Mouse (Mus musculus) layer of hippocampus, adult 9-10 months (tissue): ENCODE measurements at regions not wholly inside any gene's neighbourhood (a gene's known extent, or its start where the extent isn't known, plus 50 kb on each side); places are given as distances from the start of the nearest gene placed in this dataset.
"Not testable (repeated sequence)": the region's sequence is repeated elsewhere in the genome, so short reads cannot be mapped to it uniquely, and the experiment has no call there.

Experiments used
- DNase-seq: peaks from one replicate; pipeline ENCODE4 v3.0.0; 2022; ENCODE audit warnings: low spot score

DNA sequence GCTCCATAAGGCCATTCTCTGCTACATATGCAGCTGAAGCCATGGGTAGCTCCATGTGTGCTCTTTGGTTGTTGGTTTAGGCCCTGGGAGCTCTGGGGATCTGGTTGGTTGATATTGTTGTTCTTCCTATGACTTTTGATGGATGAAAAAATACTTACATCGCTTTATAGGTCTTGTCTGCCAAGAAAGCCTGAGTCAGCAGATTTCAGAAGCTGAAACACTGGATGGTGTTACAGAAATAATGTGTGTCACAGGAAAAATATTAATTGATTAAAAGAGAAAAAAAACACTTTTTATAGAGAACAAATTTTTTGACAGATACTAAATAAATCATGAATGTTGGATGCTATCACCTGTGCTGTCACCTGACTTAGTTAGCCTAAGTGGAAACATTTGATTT is 52.4 kb upstream of the Plxna2 start:
- no peak for DNase-seq

DNA sequence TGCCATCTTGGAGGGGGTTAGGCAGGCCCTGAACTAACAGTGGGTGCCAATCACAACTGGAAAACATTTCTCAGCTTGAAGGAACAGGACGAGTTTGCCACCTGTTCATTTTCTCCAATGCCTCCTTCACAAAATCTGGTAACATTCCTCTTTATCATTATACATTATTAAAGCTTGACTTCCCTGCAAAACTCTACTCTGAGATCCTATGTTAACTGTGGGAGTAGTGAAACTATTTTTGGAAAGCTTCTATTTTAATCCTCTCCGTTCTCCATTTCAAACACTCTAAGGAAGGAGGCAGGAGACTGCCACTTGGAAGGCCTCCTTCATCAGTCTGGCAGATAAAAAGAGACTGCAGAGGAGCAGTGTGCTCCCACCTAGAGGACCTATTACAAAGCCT is 54.1 kb upstream of the Plxna2 start:
- no peak for DNase-seq

GRCm38 (mm10) chr1:194561098-194561497 is 56.9 kb upstream of the Plxna2 start:
- DNase-seq, result no peak

GRCm38 (mm10) chr1:194548661-194549060 is 69.4 kb upstream of the Plxna2 start:
- no peak for DNase-seq

GRCm38 (mm10) chr1:194548243-194548642 is 69.8 kb upstream of the Plxna2 start:
- DNase-seq, result no peak

GRCm38 (mm10) chr1:194540923-194541322 is 77.1 kb upstream of the Plxna2 start:
- DNase-seq, result peak; percentile 12

- no peak for DNase-seq
Measured at GRCm38 (mm10) chr1:194527342-194528165, 90.5 kb upstream of the Plxna2 start.

DNA sequence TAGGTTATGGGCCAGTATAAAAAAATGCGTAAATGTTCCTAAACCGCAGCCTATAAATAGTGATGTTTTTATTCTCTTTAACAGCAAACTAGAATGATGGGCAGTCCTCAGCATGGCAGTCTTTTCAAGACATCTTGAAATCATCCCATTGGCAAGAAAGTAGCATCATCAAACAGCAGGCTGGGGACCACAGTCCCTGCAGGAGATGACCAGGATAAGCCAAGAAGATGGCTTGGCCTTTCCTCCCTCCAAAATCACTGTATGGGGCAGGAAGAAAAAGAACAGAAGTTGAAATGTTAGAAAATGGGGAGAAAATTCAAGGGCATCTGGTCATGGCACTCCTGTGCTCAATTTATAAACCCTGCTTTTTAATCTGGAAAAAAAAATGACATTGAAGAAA is 93.0 kb upstream of the Plxna2 start:
- DNase-seq, result no peak

DNA sequence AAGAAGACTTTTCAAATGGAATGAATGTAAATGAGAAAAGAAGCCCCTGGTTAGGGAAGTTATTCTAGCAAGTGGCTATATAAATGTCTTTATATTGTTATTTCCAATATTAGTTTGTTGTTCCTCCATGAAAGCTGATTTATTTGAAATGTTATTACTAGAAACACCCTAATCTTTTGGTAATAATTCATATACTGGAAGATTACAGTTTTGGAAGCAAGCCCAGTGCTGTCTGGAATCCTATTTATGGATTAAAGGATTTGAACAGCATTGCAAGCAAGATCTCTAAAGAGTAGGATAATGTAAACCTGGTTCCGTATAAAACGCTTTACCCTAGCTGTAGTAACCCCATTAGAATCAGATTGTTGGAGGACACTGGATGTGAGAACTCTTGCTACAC is 96.8 kb upstream of the Plxna2 start:
- DNase-seq, result no peak

- no peak for DNase-seq
Measured at GRCm38 (mm10) chr1:194519509-194520220, 98.4 kb upstream of the Plxna2 start.

DNA sequence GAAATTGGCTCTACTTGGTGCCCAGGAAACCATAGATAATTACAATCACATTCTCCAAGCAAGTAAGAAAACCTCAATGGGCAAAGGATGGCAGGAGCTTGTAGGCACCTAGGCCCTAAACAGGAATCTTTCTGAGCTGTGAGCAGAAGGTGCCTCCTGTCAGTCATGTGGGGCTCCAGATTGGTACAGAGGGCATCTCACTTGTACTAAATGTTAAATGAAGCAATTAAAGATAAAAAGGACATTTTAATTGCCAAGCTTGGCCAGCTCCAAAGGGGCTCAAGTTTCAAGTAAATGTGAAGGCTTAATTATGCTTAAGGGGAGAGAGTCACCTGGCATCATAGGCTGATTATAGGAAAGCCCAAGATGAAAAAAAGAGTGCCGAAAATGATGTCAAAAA is 101.9 kb upstream of the Plxna2 start:
- DNase-seq, result no peak

DNA sequence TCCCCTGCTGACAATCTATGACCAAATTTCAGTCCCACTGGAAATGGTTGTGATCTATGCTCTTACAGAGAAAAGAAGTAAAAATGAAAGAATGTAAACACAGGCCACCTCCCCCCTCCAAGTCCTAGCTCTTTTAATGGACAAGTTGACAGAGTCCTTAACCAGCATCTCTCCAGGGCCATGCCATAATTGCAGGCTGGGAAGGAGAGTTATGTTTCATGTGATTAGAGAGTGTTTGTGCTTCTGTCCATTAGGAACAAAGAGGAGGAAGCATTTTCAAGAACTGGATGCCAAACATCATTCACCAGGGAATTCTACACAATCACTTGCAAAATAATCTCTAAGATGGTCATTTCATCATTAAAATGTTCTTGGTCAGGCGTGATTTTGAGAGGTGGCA is 109.7 kb upstream of the Plxna2 start:
- no peak for DNase-seq

- DNase-seq, result no peak
Measured at GRCm38 (mm10) chr1:194505826-194506225, 112.2 kb upstream of the Plxna2 start.

DNA sequence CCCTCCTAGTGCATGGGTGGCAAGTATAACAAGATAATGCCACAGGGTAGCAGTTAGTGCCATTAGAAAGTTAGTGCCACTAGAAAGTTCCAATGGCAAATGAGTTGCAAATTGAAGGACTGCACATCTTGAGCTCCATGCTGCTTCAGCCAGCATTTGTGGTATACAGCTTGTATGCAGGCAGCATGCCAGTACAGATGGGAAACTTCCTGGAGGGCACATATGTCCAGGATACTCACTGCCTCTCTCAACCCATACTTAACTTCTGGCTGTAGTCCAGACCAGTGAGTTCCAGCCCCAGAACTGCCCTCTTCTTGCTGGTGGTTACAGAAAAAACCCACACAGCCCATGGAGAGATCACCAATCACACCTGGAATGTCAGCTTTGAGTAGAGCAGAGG is 113.8 kb upstream of the Plxna2 start:
- no peak for DNase-seq

DNA sequence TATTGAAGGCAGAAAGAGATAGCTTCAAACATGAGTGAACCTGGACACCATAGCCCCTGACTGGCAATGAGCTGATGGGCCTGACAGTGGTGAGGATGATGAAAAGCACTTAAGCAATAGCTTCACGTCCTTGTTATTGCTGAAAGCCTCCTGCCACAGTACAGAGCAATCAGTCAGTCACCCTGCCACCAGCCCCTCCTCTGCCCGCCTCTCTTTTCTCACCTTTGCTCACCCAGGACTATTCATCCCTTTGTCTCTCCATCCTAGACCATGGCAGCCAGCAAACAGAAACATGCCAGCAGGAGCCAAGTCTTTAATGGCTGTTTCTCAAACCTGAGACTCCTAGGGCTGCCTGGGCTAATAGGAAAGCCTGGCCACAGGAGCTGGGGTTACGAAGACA is 114.5 kb upstream of the Plxna2 start:
- DNase-seq, result no peak

- no peak for DNase-seq
Measured at GRCm38 (mm10) chr1:194496424-194496823, 121.6 kb upstream of the Plxna2 start.

DNA sequence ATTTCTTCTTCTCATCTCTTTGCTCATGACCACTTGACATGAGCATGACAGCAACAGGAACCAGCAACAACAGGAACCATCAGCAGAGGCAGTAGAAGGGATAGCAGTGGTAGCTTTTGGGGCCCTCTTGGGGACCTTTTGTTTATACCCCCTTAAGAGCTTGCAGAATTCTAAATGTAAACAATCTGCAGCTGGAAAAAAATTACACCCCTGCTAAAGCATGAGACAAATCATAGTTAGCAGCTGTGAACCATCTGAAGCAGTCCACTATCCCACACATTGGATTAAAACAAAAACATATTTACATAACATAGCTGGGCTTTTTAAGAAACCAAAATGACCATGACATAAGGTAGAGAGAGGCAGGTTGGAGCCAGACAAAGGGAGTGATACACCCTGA is 126.9 kb upstream of the Plxna2 start:
- no peak for DNase-seq

GRCm38 (mm10) chr1:194488126-194488525 is 129.9 kb upstream of the Plxna2 start:
- no peak for DNase-seq

- DNase-seq, result no peak
Measured at GRCm38 (mm10) chr1:194482717-194483059, 135.3 kb upstream of the Plxna2 start.

DNA sequence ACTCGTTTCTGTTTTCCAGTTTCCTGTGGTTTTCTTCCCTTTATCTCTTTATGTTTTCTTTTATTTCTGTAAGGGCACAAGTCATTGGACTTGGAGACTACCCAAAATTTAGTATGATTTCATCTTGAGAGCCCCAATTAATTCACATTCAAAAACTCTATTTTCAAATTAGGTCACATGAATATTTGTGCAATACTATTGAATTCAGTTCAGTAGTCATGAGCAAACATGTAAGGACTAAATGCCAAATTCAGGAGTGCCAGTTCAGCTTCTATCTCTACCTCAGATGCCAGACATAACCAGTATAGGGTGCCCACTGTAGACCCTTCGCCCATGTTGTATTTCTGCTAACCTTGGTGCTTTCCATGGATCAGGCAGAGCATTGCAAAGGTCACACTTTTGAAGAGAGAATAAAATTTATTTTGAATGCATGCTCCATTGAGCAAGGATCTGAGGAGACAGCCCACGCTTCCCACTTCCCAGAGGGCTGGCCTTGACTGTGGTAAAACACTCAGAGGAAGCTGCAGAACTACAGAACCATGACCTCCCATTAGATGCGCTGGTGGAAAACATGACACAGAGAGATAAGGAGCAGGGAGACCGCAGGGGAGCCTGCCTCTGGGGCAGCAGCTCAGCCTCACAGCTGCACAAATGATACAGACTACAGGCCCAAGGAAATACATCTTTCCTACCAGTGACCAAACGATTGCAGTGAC is 135.9 kb upstream of the Plxna2 start:
- no peak for DNase-seq

DNA sequence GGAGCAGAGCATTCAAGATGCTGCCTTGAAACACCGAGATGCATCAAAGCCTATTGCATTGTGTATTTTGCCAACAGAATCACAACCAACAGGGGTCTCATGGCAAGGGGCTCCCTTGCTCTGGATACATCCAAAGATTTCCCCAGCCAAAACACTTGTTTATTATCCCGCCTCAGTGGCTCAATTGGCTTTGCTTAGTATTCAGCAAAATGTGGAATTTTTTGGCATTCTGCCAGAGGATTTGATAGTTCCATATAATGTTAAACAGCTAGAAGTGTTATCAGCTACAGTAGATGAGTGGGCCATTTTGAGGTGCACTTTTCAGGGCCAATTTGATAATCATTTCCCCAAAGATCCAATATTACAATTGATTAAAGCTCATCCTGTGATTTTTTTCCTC is 146.7 kb upstream of the Plxna2 start:
- DNase-seq, result not testable (repeated sequence)

DNA sequence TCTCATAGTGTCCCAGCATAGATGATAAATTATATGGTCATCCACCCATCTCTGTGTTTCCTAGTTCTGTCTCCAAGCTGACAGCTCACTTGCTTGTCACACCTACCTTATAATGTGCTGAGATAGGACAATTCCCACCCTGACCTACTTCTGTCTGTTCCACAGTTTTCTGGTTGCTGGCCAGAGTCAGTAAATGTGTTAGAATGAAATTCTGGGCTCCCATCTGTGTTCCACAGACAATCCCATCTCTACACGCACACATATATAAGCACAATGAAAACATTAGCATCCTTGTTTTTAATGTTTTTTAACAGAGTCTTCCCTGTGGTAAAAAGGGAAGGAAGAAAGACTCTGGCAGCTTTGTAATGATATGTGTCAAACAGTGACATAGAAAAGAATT is 165.5 kb upstream of the Plxna2 start:
- DNase-seq, result peak; percentile 11

GRCm38 (mm10) chr1:194443681-194444080 is 174.3 kb upstream of the Plxna2 start:
- DNase-seq, result no peak
